Mouse (Mus musculus) limb, embryonic 15.5 days (tissue): ENCODE data around the gene Phf24. TPM values are rescaled to one million over a fixed set of nuclear protein-coding genes. Genes with fewer than 3 reads are reported as not detected.

Experiments used
- ATAC-seq: fragments of 200-750 bp; cut with Nextera tagmentation; 2 replicates; pipeline ENCODE4 v1.8.0; 2017; ENCODE audit warnings: low read depth, moderate TSS enrichment; ENCODE audit not compliant: insufficient number of reproducible peaks, low FRiP score, low TSS enrichment
- H3K27ac ChIP-seq: fragments of 300-500 bp; sonication (generic); 2 replicates; pipeline ENCODE4 v1.5.1; 2015; ENCODE audit warnings: moderate library complexity, mild to moderate bottlenecking, inconsistent platforms
- H3K27me3 ChIP-seq: fragments of 300-500 bp; sonication (generic); 2 replicates; pipeline ENCODE4 v1.6.1; 2015; ENCODE audit warnings: inconsistent platforms
- H3K36me3 ChIP-seq: fragments of 300-500 bp; sonication (generic); 2 replicates; pipeline ENCODE4 v1.6.1; 2015; ENCODE audit warnings: inconsistent platforms
- H3K4me1 ChIP-seq: fragments of 300-500 bp; sonication (generic); 2 replicates; pipeline ENCODE4 v1.6.1; 2015; ENCODE audit warnings: inconsistent platforms
- H3K4me2 ChIP-seq: fragments of 300-500 bp; sonication (generic); 2 replicates; pipeline ENCODE4 v1.6.1; 2015; ENCODE audit warnings: mild to moderate bottlenecking, inconsistent platforms
- H3K4me3 ChIP-seq: fragments of 300-500 bp; sonication (generic); 2 replicates; pipeline ENCODE4 v1.5.1; 2015; ENCODE audit warnings: mild to moderate bottlenecking, inconsistent platforms
- H3K9ac ChIP-seq: fragments of 300-500 bp; sonication (generic); 2 replicates; pipeline ENCODE4 v1.6.1; 2015; ENCODE audit warnings: inconsistent platforms
- H3K9me3 ChIP-seq: fragments of 300-500 bp; sonication (generic); 2 replicates; pipeline ENCODE4 v1.6.1; 2016; ENCODE audit warnings: inconsistent platforms
- WGBS: fragments of 180-500 bp; shearing (Covaris S2); methylation state at CpG from one replicate; pipeline ENCODE4 v1.1.7; 2015; 5-methylcytosine and 5-hydroxymethylcytosine counted together
- polyA plus RNA-seq: library from polyadenylated mRNA; unstranded; fragments of >200 nt; fragmentation: Nextera tagmentation; extraction: Ambion mirVana; gene quantifications from 2 replicates; pipeline ENCODE4 v1.2.1, GENCODE M21; 2015

Gene Phf24
- 2.0 and 2.2 TPM in 2 replicates for polyA plus RNA-seq

DNA sequence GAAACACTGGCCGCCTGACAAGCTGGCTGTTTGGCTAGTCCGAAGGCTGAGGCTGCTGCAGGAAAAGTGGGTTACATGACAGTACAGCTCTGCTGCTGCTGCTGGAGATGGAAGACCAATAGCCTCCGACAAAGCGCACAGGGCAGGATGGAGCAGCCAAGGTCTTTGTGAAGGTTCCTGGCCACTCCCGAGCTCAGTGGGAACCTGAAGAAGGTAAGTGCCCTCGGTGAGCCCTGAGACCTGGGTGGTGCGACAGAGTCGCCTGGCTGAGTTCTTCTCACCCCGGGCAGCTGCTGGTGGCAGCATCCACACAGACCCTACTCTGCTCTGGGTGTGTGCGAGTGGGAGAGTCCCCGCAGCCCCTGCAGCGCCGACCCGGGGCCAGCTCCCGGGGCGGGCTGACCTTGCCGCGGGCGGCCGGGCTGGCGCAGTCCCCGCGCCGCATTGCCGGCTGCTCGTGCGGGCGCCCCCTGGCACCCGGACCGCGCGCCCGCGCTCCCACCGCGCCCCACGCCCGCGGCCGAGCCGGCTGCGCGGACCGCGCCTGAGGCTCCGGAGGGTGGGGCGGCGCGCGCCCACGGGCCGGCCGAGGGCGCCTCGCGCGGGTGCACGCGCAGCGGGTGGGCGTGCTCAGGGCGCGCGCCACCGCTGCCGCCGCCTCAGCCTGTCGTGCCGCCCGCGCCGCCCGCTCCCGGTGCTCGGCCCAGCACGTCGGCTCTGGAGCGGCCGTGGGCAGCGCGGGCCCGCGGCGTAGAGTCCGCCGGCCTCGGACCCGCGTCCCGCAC, at the start of gene Phf24:
Phf24 (plus strand) TSS at position 44 of the 785 bp plus-strand sequence.
- H3K4me2 ChIP-seq = peak within 1 kb of the TSS; percentile 93
- H3K36me3 ChIP-seq = no peaks in the 10 kb centered on the region
- peak; percentile 52; the same call in 1 of the 2 replicates for ATAC-seq
- H3K9ac ChIP-seq = peak within 1 kb of the TSS; percentile 50
- peak within 1 kb of the TSS; percentile 62 for H3K4me3 ChIP-seq
- H3K4me1 ChIP-seq = peaks cover 10% of the 10 kb centered on the region
- H3K9me3 ChIP-seq = no peaks in the 10 kb centered on the region
- no peak within 1 kb of the TSS for H3K27ac ChIP-seq
- WGBS = 2% methylated on average over 32 of the region's 90 CpGs
- peaks cover 61% of the 10 kb centered on the region for H3K27me3 ChIP-seq

DNA sequence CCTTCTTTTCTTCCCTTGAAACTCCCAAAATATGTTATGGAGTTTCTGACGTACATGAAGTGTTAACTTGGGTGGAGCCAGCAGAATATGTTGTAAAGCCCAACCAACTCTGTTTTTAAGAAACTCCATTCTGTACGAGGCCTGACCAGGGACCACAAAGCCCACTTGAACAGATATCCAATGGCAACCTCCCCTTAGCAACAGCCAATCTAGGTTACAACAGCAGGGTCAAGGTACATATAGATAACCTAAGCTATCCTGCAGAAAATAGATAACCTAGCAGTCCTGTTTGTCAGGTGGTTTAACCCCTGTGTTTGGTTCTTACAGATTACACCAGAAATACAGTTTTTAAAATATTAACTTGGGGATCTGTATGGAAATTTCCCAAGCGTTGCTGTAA, 49.1 kb upstream of the Phf24 start:
- Histone ChIP-seq H3K4me3 (no peak overlapping the region), H3K4me2 (no peak overlapping the region), H3K36me3 (no peaks in the 10 kb centered on the region), H3K9ac (no peak overlapping the region), H3K27ac (no peak overlapping the region), H3K4me1 (no peaks in the 10 kb centered on the region), H3K27me3 (no peaks in the 10 kb centered on the region), H3K9me3 (no peaks in the 10 kb centered on the region)
- 58% methylated on average over 3 of the region's 3 CpGs for WGBS
- no peak for ATAC-seq

- no peaks in the 10 kb centered on the region for H3K27me3 ChIP-seq
- no peak for ATAC-seq
- H3K4me3 ChIP-seq = no peak overlapping the region
- H3K36me3 ChIP-seq = no peaks in the 10 kb centered on the region
- no peaks in the 10 kb centered on the region for H3K4me1 ChIP-seq
- H3K9ac ChIP-seq = no peak overlapping the region
- WGBS = 87% methylated on average over 5 of the region's 5 CpGs
- H3K27ac ChIP-seq = no peak overlapping the region
- no peaks in the 10 kb centered on the region for H3K9me3 ChIP-seq
- no peak overlapping the region for H3K4me2 ChIP-seq
These were observed 48.3 kb upstream of the Phf24 start for GRCm38 (mm10) chr4:42868193-42868592.

DNA sequence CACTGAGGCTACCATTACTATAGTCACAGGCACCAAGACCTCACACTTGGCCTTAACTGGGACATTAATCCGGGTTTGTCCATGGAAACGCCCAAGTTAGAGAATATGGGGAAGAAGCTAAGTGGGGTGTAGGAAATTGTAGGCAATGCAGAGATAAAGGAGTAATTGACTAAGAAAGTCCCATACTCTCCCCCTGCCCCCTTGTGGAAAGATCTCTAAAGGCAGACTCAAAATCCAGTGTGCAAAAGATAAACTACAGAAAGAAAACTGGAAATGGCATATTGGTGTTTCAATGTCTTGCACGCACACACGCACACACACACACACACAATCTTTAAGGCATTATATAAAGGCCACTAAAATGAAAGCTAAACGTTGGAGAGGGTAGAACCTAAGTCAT, 45.7 kb upstream of the Phf24 start:
- Histone ChIP-seq H3K4me1 (no peaks in the 10 kb centered on the region), H3K27ac (no peak overlapping the region), H3K27me3 (no peaks in the 10 kb centered on the region), H3K36me3 (no peaks in the 10 kb centered on the region), H3K4me2 (no peak overlapping the region), H3K9me3 (no peaks in the 10 kb centered on the region), H3K9ac (no peak overlapping the region), H3K4me3 (no peak overlapping the region)
- 73% methylated on average over 5 of the region's 5 CpGs for WGBS
- no peak for ATAC-seq

- H3K4me3 ChIP-seq = no peak overlapping the region
- no peak overlapping the region for H3K4me2 ChIP-seq
- H3K4me1 ChIP-seq = no peaks in the 10 kb centered on the region
- no peak overlapping the region for H3K27ac ChIP-seq
- 86% methylated on average over 7 of the region's 7 CpGs for WGBS
- H3K27me3 ChIP-seq = no peaks in the 10 kb centered on the region
- ATAC-seq = no peak
- H3K36me3 ChIP-seq = no peaks in the 10 kb centered on the region
- no peak overlapping the region for H3K9ac ChIP-seq
- H3K9me3 ChIP-seq = no peaks in the 10 kb centered on the region
These were observed 44.3 kb upstream of the Phf24 start for GRCm38 (mm10) chr4:42872151-42872550.

DNA sequence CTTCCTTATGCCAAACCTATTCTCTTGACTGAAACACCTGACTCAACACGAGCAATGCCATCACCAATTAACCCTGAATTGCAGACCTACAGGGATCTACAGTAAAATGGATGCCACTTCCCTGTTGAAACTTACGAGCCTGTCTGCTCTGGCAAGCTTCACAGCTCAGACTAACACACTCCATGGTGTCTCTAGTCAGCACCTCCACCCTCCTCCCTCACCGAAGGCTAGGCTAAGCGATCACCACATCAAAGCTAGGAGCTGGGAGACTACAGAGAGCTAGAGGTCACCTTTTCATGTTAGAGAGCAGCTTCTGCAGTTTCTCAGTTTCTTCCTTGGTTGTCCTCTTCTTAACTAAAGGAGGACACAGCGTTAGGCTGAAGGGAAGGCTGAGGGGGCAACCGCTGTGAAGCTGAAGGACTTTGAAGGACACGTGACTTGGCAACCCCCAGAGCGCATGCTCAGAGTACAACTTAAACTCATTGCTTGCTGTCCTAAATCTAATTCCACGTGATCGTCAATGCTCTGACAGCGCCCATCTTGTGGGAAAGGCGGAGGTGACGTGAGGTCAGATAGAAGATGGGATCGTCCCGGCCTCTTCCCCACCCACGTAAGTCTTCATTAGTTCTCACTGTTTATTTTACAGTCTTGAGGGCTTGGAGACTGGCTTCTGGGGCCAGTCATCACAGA, 43.6 kb upstream of the Phf24 start:
- Histone ChIP-seq H3K4me1 (no peaks in the 10 kb centered on the region), H3K36me3 (no peaks in the 10 kb centered on the region), H3K27me3 (no peaks in the 10 kb centered on the region), H3K9ac (no peak overlapping the region), H3K9me3 (no peaks in the 10 kb centered on the region), H3K27ac (no peak overlapping the region), H3K4me2 (no peak overlapping the region), H3K4me3 (no peak overlapping the region)
- 69% methylated on average over 16 of the region's 16 CpGs for WGBS
- no peak for ATAC-seq

DNA sequence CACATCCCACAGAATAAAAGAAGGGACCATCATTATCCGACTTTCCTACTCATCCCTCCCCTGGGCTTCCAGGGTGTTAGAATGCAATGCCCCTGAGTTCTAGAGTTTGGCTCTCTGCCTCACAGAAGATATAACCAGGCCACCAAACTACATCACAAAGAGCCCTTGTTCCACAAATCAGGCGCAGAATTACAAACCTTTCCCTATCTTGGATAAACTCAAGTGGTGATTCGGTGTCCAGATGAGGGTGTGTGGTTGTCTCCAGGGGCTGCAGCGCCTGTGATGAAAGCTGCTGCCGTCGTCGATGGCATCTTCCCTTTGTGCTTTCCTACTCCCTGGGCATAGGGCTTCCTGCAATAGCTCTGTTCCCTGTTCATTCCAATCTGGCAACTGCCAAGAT, 42.3 kb upstream of the Phf24 start, which contains the start of gene Fam205c:
Fam205c (minus strand) TSS at position 101 of the 400 bp plus-strand sequence.
- WGBS = 85% methylated on average over 7 of the region's 7 CpGs
- no peaks in the 10 kb centered on the region for H3K36me3 ChIP-seq
- no peak for ATAC-seq
- no peak within 1 kb of the TSS for H3K4me3 ChIP-seq
- no peak within 1 kb of the TSS for H3K4me2 ChIP-seq
- H3K9me3 ChIP-seq = no peaks in the 10 kb centered on the region
- H3K4me1 ChIP-seq = no peaks in the 10 kb centered on the region
- no peak within 1 kb of the TSS for H3K27ac ChIP-seq
- no peaks in the 10 kb centered on the region for H3K27me3 ChIP-seq
- H3K9ac ChIP-seq = no peak within 1 kb of the TSS

GRCm38 (mm10) chr4:42876586-42877291, 39.7 kb upstream of the Phf24 start:
- H3K9me3 ChIP-seq = no peaks in the 10 kb centered on the region
- WGBS = 33% methylated on average over 5 of the region's 5 CpGs
- ATAC-seq = 0 out of 2 replicates have a peak, but pooled peaks have one; percentile 63
- H3K27me3 ChIP-seq = no peaks in the 10 kb centered on the region
- no peak overlapping the region for H3K27ac ChIP-seq
- no peak overlapping the region for H3K4me2 ChIP-seq
- no peak overlapping the region for H3K4me3 ChIP-seq
- no peaks in the 10 kb centered on the region for H3K36me3 ChIP-seq
- H3K4me1 ChIP-seq = no peaks in the 10 kb centered on the region
- H3K9ac ChIP-seq = no peak overlapping the region

- no peaks in the 10 kb centered on the region for H3K36me3 ChIP-seq
- H3K9me3 ChIP-seq = no peaks in the 10 kb centered on the region
- 80% methylated on average over 2 of the region's 2 CpGs for WGBS
- H3K27ac ChIP-seq = no peak overlapping the region
- H3K4me1 ChIP-seq = no peaks in the 10 kb centered on the region
- no peak overlapping the region for H3K9ac ChIP-seq
- H3K27me3 ChIP-seq = no peaks in the 10 kb centered on the region
- H3K4me3 ChIP-seq = no peak overlapping the region
- no peak for ATAC-seq
- no peak overlapping the region for H3K4me2 ChIP-seq
These were observed 38.8 kb upstream of the Phf24 start for GRCm38 (mm10) chr4:42877657-42878056.

DNA sequence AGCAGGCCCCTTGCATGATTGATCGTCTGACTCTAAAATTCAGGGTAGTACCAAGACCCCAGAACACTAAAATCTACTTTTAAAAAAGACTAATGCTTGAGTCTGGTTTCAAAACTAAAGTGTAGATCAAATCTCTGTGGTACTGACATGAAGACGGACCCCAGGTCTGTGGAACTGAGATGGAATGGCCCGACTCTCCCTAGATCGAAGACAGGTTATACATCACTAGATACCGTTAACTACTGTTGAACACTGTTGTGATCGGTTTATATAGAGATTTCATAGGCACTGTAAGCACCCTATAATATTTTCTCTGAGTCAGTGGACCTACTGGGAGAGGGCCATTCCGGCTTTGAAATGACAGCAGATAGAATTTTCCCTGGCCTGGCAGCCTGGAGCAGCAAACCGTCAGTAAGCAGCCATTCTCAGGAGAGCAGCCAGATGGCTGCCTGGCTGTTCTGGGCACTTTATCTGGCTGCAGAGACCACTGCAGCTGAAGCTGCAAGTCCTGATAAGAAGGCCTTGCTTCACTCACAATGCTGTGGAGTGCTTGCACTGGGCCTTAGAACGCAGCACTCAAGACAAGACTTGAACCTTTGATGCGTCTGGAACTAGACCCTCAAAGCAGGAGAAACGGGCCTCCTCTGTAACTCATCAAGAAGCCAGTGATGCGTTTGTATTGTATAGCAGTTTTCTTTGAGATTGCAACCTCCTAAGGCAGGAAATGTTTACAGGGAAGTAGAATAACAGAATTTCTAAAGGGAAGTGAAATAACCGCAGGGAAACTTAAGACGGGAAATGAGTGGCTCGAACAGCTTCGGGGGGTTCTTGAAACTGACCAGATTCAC, 36.4 kb upstream of the Phf24 start:
- Histone ChIP-seq H3K27ac (no peak overlapping the region), H3K4me1 (no peaks in the 10 kb centered on the region), H3K9me3 (no peaks in the 10 kb centered on the region), H3K4me2 (no peak overlapping the region), H3K36me3 (no peaks in the 10 kb centered on the region), H3K9ac (no peak overlapping the region), H3K27me3 (no peaks in the 10 kb centered on the region), H3K4me3 (no peak overlapping the region)
- no peak for ATAC-seq
- WGBS = 77% methylated on average over 16 of the region's 16 CpGs

GRCm38 (mm10) chr4:42880677-42880948, 35.8 kb upstream of the Phf24 start:
- WGBS = 40% methylated on average over 1 of the region's 1 CpGs
- ATAC-seq = no peak
- H3K4me2 ChIP-seq = no peak overlapping the region
- H3K36me3 ChIP-seq = no peaks in the 10 kb centered on the region
- no peak overlapping the region for H3K4me3 ChIP-seq
- no peaks in the 10 kb centered on the region for H3K9me3 ChIP-seq
- H3K9ac ChIP-seq = no peak overlapping the region
- no peaks in the 10 kb centered on the region for H3K4me1 ChIP-seq
- no peaks in the 10 kb centered on the region for H3K27me3 ChIP-seq
- no peak overlapping the region for H3K27ac ChIP-seq
